Mouse (Mus musculus) hindbrain, embryonic 10.5 days (tissue): ENCODE data around the gene Ccdc88a. TPM values are rescaled to one million over a fixed set of nuclear protein-coding genes. Genes with fewer than 3 reads are reported as not detected.

ENCODE experiments used
- DNase-seq: peaks from one replicate; pipeline ENCODE4 v3.0.0-alpha.2; 2017; ENCODE audit warnings: low spot score
- H3K27ac ChIP-seq: fragments of 300-500 bp; sonication (generic); 2 replicates; pipeline ENCODE4 v1.5.1; 2016; ENCODE audit warnings: mild to moderate bottlenecking, moderate library complexity
- H3K27me3 ChIP-seq: fragments of 300-500 bp; sonication (generic); 2 replicates; pipeline ENCODE4 v1.6.1; 2016; ENCODE audit warnings: mild to moderate bottlenecking; ENCODE audit not compliant: poor library complexity, insufficient read depth, severe bottlenecking
- H3K36me3 ChIP-seq: fragments of 300-500 bp; sonication (generic); 2 replicates; pipeline ENCODE4 v1.6.1; 2016; ENCODE audit warnings: mild to moderate bottlenecking, moderate library complexity
- H3K4me1 ChIP-seq: fragments of 300-500 bp; sonication (generic); replicated peaks from 2 replicates; pipeline ENCODE4 v1.6.1; 2016; ENCODE audit warnings: mild to moderate bottlenecking
- H3K4me3 ChIP-seq: fragments of 300-500 bp; sonication (generic); 2 replicates; pipeline ENCODE4 v1.5.1; 2016; ENCODE audit warnings: mild to moderate bottlenecking, moderate library complexity
- H3K9me3 ChIP-seq: fragments of 300-500 bp; sonication (generic); 2 replicates; pipeline ENCODE4 v1.6.1; 2016; ENCODE audit warnings: mild to moderate bottlenecking, moderate library complexity
- WGBS: fragments of 180-500 bp; shearing (Covaris S2); methylation state at CpG from one replicate; pipeline ENCODE4 v1.1.7; 2016; 5-methylcytosine and 5-hydroxymethylcytosine counted together
- polyA plus RNA-seq: library from polyadenylated mRNA; unstranded; fragments of >200 nt; fragmentation: Nextera tagmentation; extraction: Ambion mirVana; gene quantifications from 2 replicates; pipeline ENCODE4 v1.2.1, GENCODE M21; 2016

Gene Ccdc88a
- polyA plus RNA-seq, 1 experiment from 2014 or later: 32.4 TPM

- Histone ChIP-seq H3K4me3 (no peak overlapping the region), H3K27me3 (no peaks in the 10 kb centered on the region), H3K9me3 (no peaks in the 10 kb centered on the region), H3K36me3 (peaks cover 18% of the 10 kb centered on the region), H3K27ac (no peak overlapping the region), H3K4me1 (0 out of 2 replicates have a peak, but pooled peaks cover 7% of the 10 kb centered on the region)
- 78% methylated on average over 2 of the region's 2 CpGs for WGBS
- no peak for DNase-seq
Observed at GRCm38 (mm10) chr11:29383493-29383892, 10.0 kb downstream of the Ccdc88a start.

GRCm38 (mm10) chr11:29384001-29384400, 10.5 kb downstream of the Ccdc88a start:
- Histone ChIP-seq H3K9me3 (no peaks in the 10 kb centered on the region), H3K27me3 (no peaks in the 10 kb centered on the region), H3K27ac (no peak overlapping the region), H3K4me1 (0 out of 2 replicates have a peak, but pooled peaks cover 7% of the 10 kb centered on the region), H3K36me3 (peaks cover 18% of the 10 kb centered on the region), H3K4me3 (no peak overlapping the region)
- 87% methylated on average over 1 of the region's 1 CpGs for WGBS
- DNase-seq: no peak

GRCm38 (mm10) chr11:29384617-29385016, 11.2 kb downstream of the Ccdc88a start:
- DNase-seq: no peak
- H3K27ac ChIP-seq: no peak overlapping the region
- H3K36me3 ChIP-seq: peaks cover 18% of the 10 kb centered on the region
- WGBS: 89% methylated on average over 3 of the region's 3 CpGs
- H3K27me3 ChIP-seq: no peaks in the 10 kb centered on the region
- H3K4me3 ChIP-seq: no peak overlapping the region
- 0 out of 2 replicates have a peak, but pooled peaks cover 7% of the 10 kb centered on the region for H3K4me1 ChIP-seq
- no peaks in the 10 kb centered on the region for H3K9me3 ChIP-seq

- no peak for DNase-seq
- Histone ChIP-seq H3K4me3 (no peak overlapping the region), H3K9me3 (no peaks in the 10 kb centered on the region), H3K4me1 (no peaks in the 10 kb centered on the region), H3K36me3 (peaks cover 5% of the 10 kb centered on the region; the same call in 1 of the 2 replicates), H3K27me3 (no peaks in the 10 kb centered on the region), H3K27ac (no peak overlapping the region)
- WGBS: 69% methylated on average over 4 of the region's 4 CpGs
Observed at GRCm38 (mm10) chr11:29389913-29390312, 16.5 kb downstream of the Ccdc88a start.

GRCm38 (mm10) chr11:29395135-29395746, 21.8 kb downstream of the Ccdc88a start:
- Histone ChIP-seq H3K36me3 (peaks cover 5% of the 10 kb centered on the region; the same call in 1 of the 2 replicates), H3K27me3 (no peaks in the 10 kb centered on the region), H3K4me1 (no peaks in the 10 kb centered on the region), H3K4me3 (no peak overlapping the region), H3K27ac (no peak overlapping the region), H3K9me3 (no peaks in the 10 kb centered on the region)
- 94% methylated on average over 3 of the region's 3 CpGs for WGBS
- no peak for DNase-seq

- H3K27ac ChIP-seq: no peak overlapping the region
- no peaks in the 10 kb centered on the region for H3K27me3 ChIP-seq
- DNase-seq: no peak
- H3K36me3 ChIP-seq: peaks cover 17% of the 10 kb centered on the region
- H3K4me3 ChIP-seq: no peak overlapping the region
- H3K4me1 ChIP-seq: no peaks in the 10 kb centered on the region
- 89% methylated on average over 2 of the region's 2 CpGs for WGBS
- H3K9me3 ChIP-seq: no peaks in the 10 kb centered on the region
Observed at GRCm38 (mm10) chr11:29400374-29400773, 26.9 kb downstream of the Ccdc88a start.

GRCm38 (mm10) chr11:29406292-29406691, 32.8 kb downstream of the Ccdc88a start:
- Histone ChIP-seq H3K4me3 (no peak overlapping the region), H3K9me3 (no peaks in the 10 kb centered on the region), H3K27ac (no peak overlapping the region), H3K36me3 (peaks cover 26% of the 10 kb centered on the region), H3K4me1 (no peaks in the 10 kb centered on the region), H3K27me3 (no peaks in the 10 kb centered on the region)
- DNase-seq: no peak

- no peaks in the 10 kb centered on the region for H3K27me3 ChIP-seq
- H3K4me1 ChIP-seq: no peaks in the 10 kb centered on the region
- 97% methylated on average over 3 of the region's 3 CpGs for WGBS
- H3K27ac ChIP-seq: no peak overlapping the region
- peaks cover 19% of the 10 kb centered on the region for H3K36me3 ChIP-seq
- H3K9me3 ChIP-seq: no peaks in the 10 kb centered on the region
- H3K4me3 ChIP-seq: no peak overlapping the region
- DNase-seq: no peak
Observed at GRCm38 (mm10) chr11:29423496-29423895, 50.0 kb downstream of the Ccdc88a start.

- Histone ChIP-seq H3K27me3 (no peaks in the 10 kb centered on the region), H3K36me3 (peaks cover 49% of the 10 kb centered on the region), H3K4me3 (no peak overlapping the region), H3K4me1 (no peaks in the 10 kb centered on the region), H3K27ac (no peak overlapping the region), H3K9me3 (no peaks in the 10 kb centered on the region)
- no peak for DNase-seq
- 89% methylated on average over 3 of the region's 3 CpGs for WGBS
Observed at GRCm38 (mm10) chr11:29428774-29429173, 55.3 kb downstream of the Ccdc88a start.

- 84% methylated on average over 1 of the region's 1 CpGs for WGBS
- DNase-seq: no peak
- Histone ChIP-seq H3K9me3 (no peaks in the 10 kb centered on the region), H3K4me3 (no peak overlapping the region), H3K4me1 (no peaks in the 10 kb centered on the region), H3K36me3 (peaks cover 37% of the 10 kb centered on the region), H3K27ac (no peak overlapping the region), H3K27me3 (no peaks in the 10 kb centered on the region)
Observed at GRCm38 (mm10) chr11:29431011-29431410, 57.6 kb downstream of the Ccdc88a start.

- DNase-seq: no peak
- 88% methylated on average over 2 of the region's 2 CpGs for WGBS
- peaks cover 30% of the 10 kb centered on the region for H3K36me3 ChIP-seq
- no peaks in the 10 kb centered on the region for H3K9me3 ChIP-seq
- H3K27me3 ChIP-seq: no peaks in the 10 kb centered on the region
- H3K4me3 ChIP-seq: no peak overlapping the region
- H3K4me1 ChIP-seq: no peaks in the 10 kb centered on the region
- no peak overlapping the region for H3K27ac ChIP-seq
Observed at GRCm38 (mm10) chr11:29448741-29449140, 75.3 kb downstream of the Ccdc88a start.

- no peaks in the 10 kb centered on the region for H3K9me3 ChIP-seq
- no peaks in the 10 kb centered on the region for H3K27me3 ChIP-seq
Observed at GRCm38 (mm10) chr11:29474676-29475075, 101.2 kb downstream of the Ccdc88a start.

GRCm38 (mm10) chr11:29493135-29493534, 119.7 kb downstream of the Ccdc88a start:
- WGBS: 86% methylated on average over 1 of the region's 1 CpGs
- no peaks in the 10 kb centered on the region for H3K27me3 ChIP-seq
- no peak overlapping the region for H3K27ac ChIP-seq
- H3K9me3 ChIP-seq: no peaks in the 10 kb centered on the region
- peaks cover 83% of the 10 kb centered on the region for H3K36me3 ChIP-seq
- no peak for DNase-seq
- H3K4me3 ChIP-seq: no peak overlapping the region
- no peaks in the 10 kb centered on the region for H3K4me1 ChIP-seq

More at GRCm38 (mm10) chr11:29474676-29475075, 101.2 kb downstream of the Ccdc88a start:
- H3K36me3 ChIP-seq: peaks cover 44% of the 10 kb centered on the region
- no peaks in the 10 kb centered on the region for H3K4me1 ChIP-seq
- no peak overlapping the region for H3K27ac ChIP-seq
- DNase-seq: no peak
- H3K4me3 ChIP-seq: no peak overlapping the region

GRCm38 (mm10) chr11:29496962-29497361, 123.5 kb downstream of the Ccdc88a start:
- no peaks in the 10 kb centered on the region for H3K27me3 ChIP-seq
- WGBS: 89% methylated on average over 3 of the region's 3 CpGs
- H3K27ac ChIP-seq: no peak overlapping the region
- peaks cover 76% of the 10 kb centered on the region for H3K36me3 ChIP-seq
- no peaks in the 10 kb centered on the region for H3K9me3 ChIP-seq
- no peaks in the 10 kb centered on the region for H3K4me1 ChIP-seq
- no peak for DNase-seq
- H3K4me3 ChIP-seq: no peak overlapping the region
